Mouse (Mus musculus) liver, embryonic 14.5 days (tissue): ENCODE data around the gene Prkcb. TPM values are rescaled to one million over a fixed set of nuclear protein-coding genes. Genes with fewer than 3 reads are reported as not detected.

Source experiments
- ATAC-seq: fragments of 200-750 bp; cut with Nextera tagmentation; 2 replicates; pipeline ENCODE4 v1.8.0; 2017; ENCODE audit warnings: moderate number of reproducible peaks, mild to moderate bottlenecking, moderate library complexity; ENCODE audit not compliant: insufficient read depth
- DNase-seq, 3 experiments: peaks; one replicate each; pipeline ENCODE4 v3.0.0-alpha.2; 2012 to 2013; ENCODE audit warnings: low read depth in 3 of 3, low spot score in 3 of 3
- H3K27ac ChIP-seq: fragments of 300-500 bp; sonication (generic); 2 replicates; pipeline ENCODE4 v1.5.1; 2014; ENCODE audit warnings: moderate library complexity, mild to moderate bottlenecking, control low read depth, inconsistent platforms
- H3K27me3 ChIP-seq: fragments of 300-500 bp; sonication (generic); 2 replicates; pipeline ENCODE4 v1.6.1; 2014; ENCODE audit warnings: mild to moderate bottlenecking, low read length, moderate library complexity; ENCODE audit not compliant: control insufficient read depth, insufficient read depth
- H3K36me3 ChIP-seq: fragments of 300-500 bp; sonication (generic); replicated peaks from 2 replicates; pipeline ENCODE4 v1.6.1; 2014; ENCODE audit warnings: low read depth; ENCODE audit not compliant: control insufficient read depth, insufficient read depth
- H3K4me1 ChIP-seq, 2 experiments: fragments of 200-500 bp in 1 of 2; fragments of 300-500 bp in 1 of 2; sonication (generic) in 1 of 2; replicated peaks; 2 replicates each; pipeline ENCODE4 v1.6.1; 2012 to 2014; ENCODE audit warnings: antibody characterized with exemption in 1 of 2, inconsistent platforms in 1 of 2, low read length in 1 of 2; ENCODE audit not compliant: control insufficient read depth in 2 of 2, insufficient read depth in 2 of 2
- H3K4me2 ChIP-seq: fragments of 300-500 bp; sonication (generic); 2 replicates; pipeline ENCODE4 v1.6.1; 2014; ENCODE audit warnings: low read depth, mild to moderate bottlenecking, control low read depth, moderate library complexity
- H3K4me3 ChIP-seq, 2 experiments: fragments of 200-500 bp in 1 of 2; fragments of 300-500 bp in 1 of 2; sonication (generic) in 1 of 2; 2 replicates each; pipeline ENCODE4 v1.5.1; 2012 to 2014; ENCODE audit warnings: low read depth in 2 of 2, low read length in 2 of 2, mild to moderate bottlenecking in 2 of 2, control low read depth in 1 of 2, inconsistent platforms in 1 of 2, moderate library complexity in 1 of 2; ENCODE audit not compliant: insufficient read depth in 1 of 2
- H3K9ac ChIP-seq: fragments of 300-500 bp; sonication (generic); replicated peaks from 2 replicates; pipeline ENCODE4 v1.6.1; 2014; ENCODE audit warnings: mild to moderate bottlenecking, control low read depth, moderate library complexity
- H3K9me3 ChIP-seq: fragments of 300-500 bp; sonication (generic); 2 replicates; pipeline ENCODE4 v1.6.1; 2016; ENCODE audit warnings: low read length, mixed read lengths; ENCODE audit not compliant: control insufficient read depth
- CTCF ChIP-seq: IDR thresholded peaks from 2 replicates; pipeline ENCODE4 v1.5.1; 2016; ENCODE audit warnings: antibody characterized with exemption, low read depth, control low read depth
- EP300 ChIP-seq: IDR thresholded peaks from 2 replicates; pipeline ENCODE4 v1.6.1; 2016; ENCODE audit warnings: antibody characterized with exemption, low read depth
- WGBS: fragments of 180-500 bp; shearing (Covaris S2); extraction: QIAGEN DNeasy Blood & Tissue Kit; methylation state at CpG from one replicate; pipeline ENCODE4 v1.1.7; 2014; ENCODE audit not compliant: insufficient replicate concordance; 5-methylcytosine and 5-hydroxymethylcytosine counted together
- polyA plus RNA-seq, 2 experiments: library from polyadenylated mRNA; depleted of rRNA in 1 of 2; stranded (reverse) in 1 of 2; unstranded in 1 of 2; fragments of >200 nt; fragmentation: Nextera tagmentation in 1 of 2; extraction: Ambion mirVana in 1 of 2; gene quantifications; 2 replicates each; pipeline versions ENCODE4 v1.2.1 to v1.2.3; 2012 to 2014

Gene Prkcb
- polyA plus RNA-seq, 2 experiments, result 1.6 to 2.3 TPM

DNA sequence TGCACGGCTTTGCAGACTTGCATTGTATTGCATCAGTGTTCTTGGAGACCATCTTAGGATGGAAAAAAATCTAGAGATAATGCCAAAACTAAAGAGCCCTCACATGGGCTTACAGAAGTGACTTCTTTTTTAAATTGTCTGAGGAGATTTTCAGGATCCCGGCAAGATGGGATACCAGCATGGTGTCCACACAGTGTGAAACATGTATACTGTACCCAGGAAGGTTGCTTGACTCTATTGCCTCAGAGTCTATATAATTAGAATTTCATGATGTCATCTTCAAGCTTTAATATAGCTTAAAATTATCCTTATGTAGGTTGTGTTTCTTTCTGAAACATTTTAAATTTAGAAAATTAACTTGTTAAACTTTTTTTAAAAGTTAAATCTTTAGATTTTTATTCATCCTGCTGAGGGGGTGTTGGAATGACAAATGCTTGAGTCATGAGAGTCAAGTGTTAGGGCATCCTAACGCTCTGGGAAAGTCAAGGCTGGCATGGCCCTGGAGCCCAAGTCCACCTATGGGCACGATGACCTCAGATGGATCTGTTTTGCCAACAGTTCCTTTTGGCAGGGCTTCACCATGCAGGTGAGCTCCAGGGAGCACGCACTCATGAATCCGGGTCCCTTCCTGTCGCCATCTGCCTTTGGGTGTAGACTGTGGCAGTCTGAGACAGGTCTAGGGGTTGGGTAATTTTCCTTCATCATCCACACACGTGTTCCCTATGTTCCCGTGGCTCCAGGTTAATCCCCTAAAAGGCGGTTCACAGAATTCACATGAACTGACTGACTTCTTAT lies 92.0 kb downstream of the Prkcb start:
- Histone ChIP-seq H3K36me3 (no peaks in the 10 kb centered on the region), H3K4me1 (no peaks in the 10 kb centered on the region), H3K27me3 (no peaks in the 10 kb centered on the region), H3K9me3 (no peaks in the 10 kb centered on the region), H3K4me3 (no peak overlapping the region), H3K27ac (no peak overlapping the region), H3K4me2 (no peak overlapping the region), H3K9ac (no peak overlapping the region)
- no peak for ATAC-seq
- DNase-seq, result no peak
- TF ChIP-seq CTCF (no peak), EP300 (no peak)
- 54% methylated on average over 10 of the region's 10 CpGs for WGBS

DNA sequence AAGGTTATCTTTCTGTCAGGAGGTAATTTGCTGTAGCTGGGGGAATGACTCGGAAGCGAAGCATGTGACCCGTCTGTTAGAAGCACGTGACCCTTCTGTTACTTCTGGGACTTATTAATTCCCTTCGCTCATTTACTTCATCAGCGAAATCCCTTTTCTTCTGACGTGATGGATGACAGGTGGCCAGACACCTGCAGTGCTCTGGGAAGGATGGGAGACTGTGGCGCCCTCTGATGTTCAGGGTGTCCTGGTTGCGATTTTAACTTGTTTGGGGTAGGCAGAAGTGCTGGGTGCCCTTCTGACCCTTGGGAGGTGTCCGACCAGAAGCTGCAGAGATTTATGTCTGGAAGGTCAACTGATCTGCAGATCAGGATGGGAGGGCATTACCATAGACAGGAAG lies 93.0 kb downstream of the Prkcb start:
- H3K27me3 ChIP-seq, result no peaks in the 10 kb centered on the region
- H3K9me3 ChIP-seq, result no peaks in the 10 kb centered on the region
- H3K27ac ChIP-seq, result no peak overlapping the region
- ATAC-seq (no peak), DNase-seq (no peak)
- TF ChIP-seq CTCF (no peak), EP300 (no peak)
- H3K9ac ChIP-seq, result no peak overlapping the region
- H3K36me3 ChIP-seq, result no peaks in the 10 kb centered on the region
- H3K4me3 ChIP-seq, result no peak overlapping the region
- WGBS, result 54% methylated on average over 10 of the region's 10 CpGs
- no peak overlapping the region for H3K4me2 ChIP-seq
- no peaks in the 10 kb centered on the region for H3K4me1 ChIP-seq

DNA sequence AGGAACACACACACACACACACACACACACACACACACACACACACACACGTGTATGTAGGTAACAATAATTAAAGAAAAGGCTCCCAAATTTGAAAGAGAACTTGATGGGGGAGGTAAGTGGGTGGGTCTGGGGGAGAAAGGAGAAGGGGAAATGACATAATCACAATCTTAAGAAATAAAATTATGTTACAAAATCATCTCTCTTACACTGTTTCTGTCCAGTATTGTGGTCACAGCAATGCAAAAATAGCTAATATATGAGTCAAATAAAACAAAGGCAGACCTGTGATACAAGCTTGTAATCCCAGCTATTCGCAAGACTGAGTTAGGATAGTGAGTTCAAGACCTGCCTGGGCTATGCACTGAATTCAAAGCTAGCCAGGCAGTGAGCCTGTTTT lies 94.7 kb downstream of the Prkcb start:
- TF ChIP-seq CTCF (no peak), EP300 (no peak)
- Histone ChIP-seq H3K4me3 (no peak overlapping the region), H3K36me3 (no peaks in the 10 kb centered on the region), H3K9me3 (no peaks in the 10 kb centered on the region), H3K4me2 (no peak overlapping the region), H3K4me1 (no peaks in the 10 kb centered on the region), H3K27ac (no peak overlapping the region), H3K9ac (no peak overlapping the region), H3K27me3 (no peaks in the 10 kb centered on the region)
- 32% methylated on average over 2 of the region's 2 CpGs for WGBS
- ATAC-seq (no peak), DNase-seq (no peak)

DNA sequence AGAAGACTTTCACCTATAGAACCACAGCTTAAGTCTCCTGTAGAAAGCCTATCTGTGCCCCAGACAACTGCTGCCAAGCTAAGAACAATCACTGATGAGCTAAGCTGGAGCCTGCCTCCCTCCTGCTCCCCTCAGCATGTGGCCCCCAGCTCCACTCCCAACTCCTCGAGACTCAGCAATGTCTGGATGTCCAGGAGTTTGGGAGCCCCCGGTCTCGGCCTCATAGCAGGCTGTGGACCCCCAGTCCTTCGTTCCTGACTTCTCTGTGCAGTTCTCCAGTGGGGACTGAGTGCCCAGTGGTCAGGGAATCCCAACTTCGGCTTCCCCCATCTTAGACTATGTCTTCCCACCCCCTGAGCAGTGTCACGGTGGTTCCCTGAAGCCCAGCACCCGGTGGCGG lies 96.3 kb downstream of the Prkcb start:
- H3K4me2 ChIP-seq, result no peak overlapping the region
- no peak for DNase-seq
- TF ChIP-seq CTCF (no peak), EP300 (no peak)

DNA sequence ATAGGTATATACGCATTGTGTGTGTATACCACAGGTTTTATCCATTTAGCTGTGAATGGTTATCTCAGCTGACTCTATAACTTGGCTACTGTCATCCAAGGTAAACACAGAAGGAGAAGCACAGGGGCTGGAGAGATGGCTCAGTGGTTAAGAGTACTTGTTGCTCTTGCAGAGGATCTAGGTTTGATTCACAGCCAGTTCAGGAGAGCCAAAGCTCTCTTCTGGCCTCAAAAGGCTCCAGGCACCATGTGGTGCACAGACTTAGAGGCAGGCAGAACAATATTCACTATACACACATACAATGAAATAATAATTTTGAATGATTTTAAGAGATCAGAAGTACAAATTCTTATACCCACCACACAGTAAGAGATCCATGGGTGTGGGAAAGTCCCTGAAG lies 98.0 kb downstream of the Prkcb start:
- no peak for TF ChIP-seq EP300
- TF ChIP-seq CTCF, result no peak
- no peak for ATAC-seq
- Histone ChIP-seq H3K36me3 (no peaks in the 10 kb centered on the region), H3K27me3 (no peaks in the 10 kb centered on the region), H3K4me1 (peaks cover 0 to 2% of the 10 kb centered on the region in 2 experiments; a peak in 2 of 4 replicates), H3K9me3 (no peaks in the 10 kb centered on the region), H3K27ac (no peak overlapping the region), H3K4me3 (no peak overlapping the region), H3K9ac (no peak overlapping the region), H3K4me2 (no peak overlapping the region)
- no peak for DNase-seq
- 69% methylated on average over 1 of the region's 1 CpGs for WGBS

More for the DNA sequence above, 96.3 kb downstream of the Prkcb start:
- Histone ChIP-seq H3K27me3 (no peaks in the 10 kb centered on the region), H3K9me3 (no peaks in the 10 kb centered on the region), H3K27ac (no peak overlapping the region), H3K4me1 (peaks cover 0 to 1% of the 10 kb centered on the region in 2 experiments; a peak in 2 of 4 replicates), H3K9ac (no peak overlapping the region), H3K36me3 (no peaks in the 10 kb centered on the region), H3K4me3 (no peak overlapping the region)
- no peak for ATAC-seq
- 66% methylated on average over 8 of the region's 8 CpGs for WGBS
